Mouse (Mus musculus) spleen, adult 2 months (tissue): Measurements from ENCODE around the gene Aida.

Experiments used
- CTCF ChIP-seq: fragments of 200-500 bp; IDR thresholded peaks from 2 replicates; pipeline ENCODE4 v1.5.1; 2011; ENCODE audit warnings: mild to moderate bottlenecking, inconsistent platforms; ENCODE audit not compliant: insufficient read depth, insufficient read length, insufficient replicate concordance; ENCODE audit errors: extremely low read depth
- POLR2A ChIP-seq: fragments of 200-500 bp; IDR thresholded peaks from 2 replicates; pipeline ENCODE4 v1.6.1; 2011; ENCODE audit warnings: low read depth, low read length, inconsistent platforms

DNA sequence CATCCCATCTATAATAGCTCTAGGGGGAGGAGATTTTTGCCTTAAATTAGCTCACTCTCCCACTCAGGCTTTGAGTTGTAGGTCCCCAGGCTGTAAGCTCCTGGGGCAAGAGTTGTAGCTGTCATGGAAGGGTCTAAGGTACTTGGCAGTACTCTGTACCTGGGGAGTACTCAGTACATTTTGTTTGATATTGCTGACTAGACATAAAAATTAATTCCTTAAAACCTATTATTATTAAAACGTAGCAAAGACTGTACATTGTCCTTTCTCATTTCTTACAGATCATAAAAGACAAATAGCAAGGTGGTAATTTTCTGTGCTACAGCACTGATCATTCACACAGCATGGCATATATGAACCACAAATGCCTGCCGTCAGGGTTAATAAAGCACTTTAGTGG, 27.5 kb downstream of the Aida start:
- TF ChIP-seq CTCF, result no peak
- TF ChIP-seq POLR2A, result no peak
